Mouse (Mus musculus) mesoderm, embryonic 11.5 days (tissue): ENCODE measurements around the gene Obox1.
"Not testable (repeated sequence)": the region's sequence is repeated elsewhere in the genome, so short reads cannot be mapped to it uniquely, and the experiment has no call there.

Experiments used
- DNase-seq: peaks from one replicate; pipeline ENCODE4 v3.0.0-alpha.2; 2012; ENCODE audit warnings: low read depth, low spot score

Obox1 gene

GRCm38 (mm10) chr7:15388421-15388998 lies at the start of gene Obox1, which contains the start of gene Obox2:
Gene Obox1 (plus strand): TSS chr7:15388948.
Gene Obox2 (plus strand): TSS chr7:15388721.
- not testable (repeated sequence) for DNase-seq

GRCm38 (mm10) chr7:15399147-15399874 lies 10.6 kb downstream of the Obox1 start:
- DNase-seq = not testable (repeated sequence)

GRCm38 (mm10) chr7:15406816-15407215 lies 18.1 kb downstream of the Obox1 start:
- not testable (repeated sequence) for DNase-seq

GRCm38 (mm10) chr7:15418046-15418445 lies 29.3 kb downstream of the Obox1 start:
- DNase-seq = not testable (repeated sequence)

GRCm38 (mm10) chr7:15425537-15425936 lies 36.8 kb downstream of the Obox1 start:
- not testable (repeated sequence) for DNase-seq

GRCm38 (mm10) chr7:15509411-15509810 lies 120.7 kb downstream of the Obox1 start:
- DNase-seq = not testable (repeated sequence)
